Mouse (Mus musculus): Measurements from ENCODE around the gene Nin.
A peak's percentile ranks its signal among the peaks of the same experiment; 100 is the strongest.
"Not testable (repeated sequence)": the region's sequence is repeated elsewhere in the genome, so short reads cannot be mapped to it uniquely, and the experiment has no call there.

Nin gene

DNA sequence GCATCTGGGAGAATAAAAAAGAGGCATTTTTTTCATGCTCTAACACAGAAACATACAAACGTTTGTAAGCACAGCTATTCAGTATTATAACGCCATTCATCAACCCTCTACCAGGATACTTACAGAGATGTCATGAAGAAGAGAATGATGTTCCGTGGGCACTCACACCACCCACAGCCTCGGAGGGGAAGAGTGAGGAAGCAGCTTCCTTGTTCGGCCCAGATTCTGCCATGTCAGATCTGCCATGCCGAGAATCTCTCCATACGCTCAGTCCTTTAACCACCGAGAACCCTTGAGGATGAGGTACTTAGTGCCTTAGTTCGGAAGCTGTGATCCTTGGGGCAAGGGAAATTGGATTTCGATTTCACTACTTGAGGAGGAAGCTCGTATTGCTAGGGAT lies at the start of gene Nin:
Gene Nin, minus strand, starts transcription at position 367 of the 400 bp plus-strand sequence.
- no peak for DNase-seq (ENCODE audit: low read depth)

DNA sequence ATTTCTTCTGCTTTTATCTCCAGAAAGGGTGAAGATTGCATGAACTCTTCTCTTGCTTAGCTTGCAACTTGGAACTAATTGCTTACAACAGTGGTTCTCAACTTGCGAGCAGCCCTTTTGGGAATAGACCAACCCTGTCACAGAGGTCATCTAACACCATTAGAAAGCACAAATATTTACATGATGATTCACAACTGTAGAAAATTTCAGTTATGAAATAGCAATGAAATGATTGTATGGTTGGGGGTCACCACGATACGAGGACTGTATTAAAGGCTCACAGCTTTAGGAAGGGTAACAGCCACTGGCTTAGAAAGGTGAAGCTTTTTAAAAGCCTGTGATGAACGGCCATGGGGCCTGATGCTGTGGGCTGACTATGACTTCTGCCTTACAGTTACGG lies 47.5 kb upstream of the Nin start:
- no peak for DNase-seq (ENCODE audit: low read depth)

DNA sequence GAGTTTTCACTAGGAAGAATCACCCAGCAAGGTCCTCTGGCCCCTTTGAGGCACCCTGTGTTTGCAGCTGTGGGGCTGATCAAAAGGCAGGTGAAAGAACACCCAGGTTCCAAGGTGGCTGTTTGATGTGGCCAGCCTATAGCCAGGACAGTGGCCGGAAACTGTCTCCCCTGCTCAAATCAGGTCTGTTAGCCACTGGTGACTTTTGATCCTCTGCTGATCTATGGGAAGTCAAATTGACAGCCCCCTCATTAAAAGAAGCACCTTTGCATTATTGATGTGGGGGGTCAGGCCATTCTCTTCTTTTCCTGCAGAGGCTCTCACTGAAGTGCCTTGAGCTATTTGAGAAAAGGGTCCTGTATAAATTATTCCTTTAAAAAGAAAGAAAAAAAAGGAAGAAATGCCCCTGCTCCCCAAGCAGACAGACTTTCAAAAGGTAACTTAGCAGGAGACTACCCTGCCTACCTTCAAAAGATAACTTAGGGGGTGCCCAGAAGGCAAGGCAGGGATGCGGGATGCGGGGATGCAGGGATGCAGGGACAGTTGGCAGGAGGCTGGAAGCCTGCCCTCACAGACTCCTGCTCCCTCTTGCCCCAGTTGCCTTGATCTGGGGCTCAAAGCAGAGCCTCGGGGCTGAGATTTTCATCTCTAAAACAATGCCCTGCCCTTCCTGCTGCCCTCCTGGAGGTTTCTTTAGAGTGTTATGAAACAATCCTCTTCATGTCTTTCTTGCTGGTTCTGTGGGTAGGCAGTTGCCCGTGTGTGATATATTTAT lies 44.0 kb upstream of the Nin start:
- no peak for DNase-seq (ENCODE audit: low read depth)

DNA sequence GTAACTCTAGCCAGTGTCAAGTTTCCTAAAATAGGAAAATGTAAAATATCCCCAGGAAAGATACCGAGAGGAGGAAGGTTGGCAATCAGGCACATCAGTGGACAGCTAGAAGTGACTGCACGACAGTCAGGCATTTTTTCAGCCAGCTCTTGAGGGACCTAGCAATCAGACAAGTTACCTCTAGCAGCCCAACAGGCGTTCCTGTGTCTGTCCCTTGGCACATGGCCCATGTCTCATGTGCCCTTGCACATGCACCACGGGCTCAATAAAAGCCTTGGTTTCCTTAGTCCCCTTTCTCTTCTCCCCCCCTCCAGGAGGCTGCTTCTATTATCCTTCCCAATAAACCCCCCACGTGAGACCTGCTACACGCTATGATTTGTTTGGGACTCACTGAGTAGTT lies 42.7 kb upstream of the Nin start:
- no peak for DNase-seq (ENCODE audit: low read depth)

DNA sequence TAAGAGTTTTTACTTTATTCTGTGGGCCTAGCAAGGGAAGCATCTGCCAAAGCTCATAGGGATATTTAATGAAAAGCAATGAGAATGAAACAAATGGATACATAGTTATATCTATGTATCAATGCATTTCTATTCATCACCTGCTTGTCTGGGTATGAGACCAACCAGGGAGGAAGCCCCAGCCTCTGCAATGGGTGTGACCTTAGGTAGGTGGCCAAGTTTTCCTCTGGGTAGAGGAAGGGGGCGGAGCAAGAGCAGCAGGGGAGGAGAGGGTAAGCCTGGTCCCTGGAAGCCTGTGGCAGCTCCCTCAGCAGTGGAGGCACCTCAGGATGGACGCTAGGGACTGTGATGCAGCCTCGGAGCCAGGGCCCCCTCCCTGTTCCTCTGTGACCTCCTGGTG lies 40.3 kb upstream of the Nin start, which contains the start of gene Abhd12b:
Gene Abhd12b, plus strand, starts transcription at position 301 of the 400 bp plus-strand sequence.
- no peak for DNase-seq (ENCODE audit: low read depth)

DNA sequence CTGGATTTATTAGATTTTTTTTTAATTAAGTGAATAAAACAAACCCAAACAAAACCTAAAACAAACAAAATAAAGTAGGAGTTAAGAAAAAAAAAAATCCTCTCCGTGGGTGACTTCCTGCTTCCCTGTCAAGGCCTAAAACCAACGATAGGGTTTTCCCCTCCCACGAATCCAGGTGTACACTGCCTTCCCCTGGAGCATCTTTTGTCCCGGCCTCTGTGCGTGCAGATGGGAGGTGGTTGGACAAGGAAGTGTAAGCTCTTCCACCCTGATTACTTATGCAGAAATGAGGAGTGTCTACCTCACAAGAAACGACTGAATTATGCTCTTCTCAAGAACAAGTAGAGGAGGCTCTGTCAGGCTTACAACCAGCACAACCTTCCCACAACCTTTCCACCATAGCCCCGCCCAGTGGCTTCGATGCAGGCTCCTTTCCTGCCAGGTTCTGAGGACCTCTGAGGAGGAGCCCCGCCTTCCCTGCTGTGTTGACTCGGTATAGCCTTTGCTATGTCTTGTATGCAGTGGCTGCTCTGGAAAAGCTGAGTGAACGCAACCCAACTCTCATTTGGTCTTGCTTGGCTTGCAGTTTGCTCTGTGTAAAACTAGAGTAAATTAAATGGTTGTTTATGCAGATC lies 35.2 kb upstream of the Nin start:
- no peak for DNase-seq (ENCODE audit: low read depth)

DNA sequence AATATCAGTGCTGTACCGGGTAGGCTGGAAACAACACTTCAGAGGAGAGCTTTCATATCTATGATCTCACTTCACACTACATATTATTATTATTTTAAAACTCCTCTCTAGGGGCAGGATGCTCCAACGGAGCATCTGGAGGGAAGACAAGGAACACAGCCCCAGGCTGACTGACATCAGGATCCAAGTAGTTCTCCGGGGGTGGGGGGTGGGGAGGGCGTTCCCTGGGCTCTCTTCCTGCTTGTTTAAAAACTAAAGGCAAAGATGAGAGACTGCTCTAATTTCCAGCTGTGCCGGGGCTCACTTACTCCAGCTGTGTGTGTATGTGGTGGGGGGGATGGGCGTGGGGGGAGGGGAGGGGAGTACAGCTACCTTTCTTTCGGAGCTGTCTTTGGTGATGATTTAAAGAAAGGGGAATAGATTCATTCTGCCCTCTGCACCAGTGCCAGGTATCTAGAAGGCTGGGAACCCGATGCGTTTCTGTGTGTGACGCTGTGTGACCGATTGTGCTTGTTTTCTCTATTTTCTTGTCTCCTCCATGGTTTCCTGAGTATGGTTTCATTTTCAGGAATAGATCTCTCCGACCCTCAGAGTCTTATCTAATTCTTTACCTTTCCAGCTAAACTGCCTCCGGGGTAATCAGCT lies 34.6 kb upstream of the Nin start:
- DNase-seq (ENCODE audit: low read depth) = no peak

DNA sequence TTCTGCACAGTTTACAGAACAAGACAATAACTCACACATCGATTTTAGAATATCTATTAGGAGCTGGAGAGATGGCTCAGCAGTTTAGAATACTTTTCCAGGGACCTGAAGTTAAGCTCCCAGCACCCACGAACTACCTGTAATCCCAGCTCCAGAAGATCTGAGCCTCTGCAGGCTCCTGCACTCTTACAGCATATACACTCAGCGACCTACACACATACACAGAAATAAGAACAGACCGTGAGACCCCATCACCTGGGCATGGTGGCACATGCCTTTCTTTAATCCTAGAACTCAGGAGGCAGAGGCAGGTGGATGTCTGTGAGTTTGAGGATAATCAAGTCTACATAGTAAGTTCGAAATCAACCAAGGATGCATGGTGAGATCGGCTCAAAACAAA lies 32.1 kb upstream of the Nin start:
- DNase-seq (ENCODE audit: low read depth) = no peak

DNA sequence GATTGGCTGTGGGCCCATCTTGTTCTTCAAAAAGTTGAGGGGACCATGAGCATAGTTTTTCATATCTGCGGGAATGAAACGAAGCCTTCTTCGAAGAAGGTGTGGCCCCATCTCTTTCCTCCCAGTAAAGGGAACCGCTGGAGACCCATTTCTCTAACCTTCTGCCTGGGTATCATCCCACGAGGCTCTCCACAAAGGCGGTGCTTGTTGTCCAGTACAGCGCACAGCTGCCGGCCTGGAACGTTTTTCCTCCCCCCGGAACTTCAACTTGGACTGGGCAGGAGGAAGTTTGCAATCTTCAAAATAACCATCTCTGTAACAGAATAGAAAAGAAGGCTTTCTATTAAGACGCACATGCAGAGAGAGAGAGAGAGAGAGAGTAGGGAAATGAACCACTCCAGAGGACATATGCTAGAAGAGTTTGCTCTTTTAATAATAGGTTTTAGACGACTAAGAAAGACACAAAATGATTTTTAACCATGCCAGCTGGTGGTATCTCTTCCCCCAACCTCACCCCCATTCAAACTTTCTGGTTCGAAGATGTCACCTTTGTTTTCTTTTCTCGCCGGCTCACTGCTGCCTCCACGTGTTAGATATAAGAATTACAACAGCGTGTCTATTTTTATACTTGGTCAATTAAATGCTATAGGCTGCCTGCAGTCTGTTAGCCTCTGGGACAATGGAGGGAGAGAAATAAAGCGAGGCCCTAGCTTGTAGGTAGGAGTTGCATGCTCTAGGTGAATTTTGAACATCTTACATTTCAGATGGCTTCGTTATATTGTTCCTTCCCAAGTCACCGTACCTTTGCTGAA lies 31.3 kb upstream of the Nin start:
- peak; percentile 16 for DNase-seq (ENCODE audit: low read depth)

DNA sequence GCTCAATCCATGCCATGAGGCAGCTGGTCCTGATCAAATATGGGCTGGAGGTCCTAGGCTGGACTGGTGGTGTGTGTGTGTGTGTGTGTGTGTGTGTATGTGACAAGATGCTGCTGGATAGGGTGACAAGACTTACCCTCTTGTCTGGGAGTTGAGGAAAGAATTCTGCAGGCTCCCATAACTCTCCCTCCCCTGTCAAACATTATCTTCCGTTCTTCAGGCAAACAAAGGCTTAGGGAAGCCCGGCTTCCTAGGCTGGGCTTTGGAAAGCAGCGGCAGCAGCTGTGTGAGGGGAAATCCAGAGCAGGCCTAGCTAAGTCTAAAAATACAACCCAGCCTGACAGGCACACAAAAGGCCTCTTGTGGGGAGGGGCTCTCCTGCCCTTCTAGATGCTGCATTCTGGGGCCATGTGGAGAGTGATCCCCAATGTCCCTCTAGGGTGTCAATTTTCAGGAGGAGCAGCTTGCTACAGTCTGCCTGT lies 30.6 kb upstream of the Nin start:
- DNase-seq (ENCODE audit: low read depth) = not testable (repeated sequence)

DNA sequence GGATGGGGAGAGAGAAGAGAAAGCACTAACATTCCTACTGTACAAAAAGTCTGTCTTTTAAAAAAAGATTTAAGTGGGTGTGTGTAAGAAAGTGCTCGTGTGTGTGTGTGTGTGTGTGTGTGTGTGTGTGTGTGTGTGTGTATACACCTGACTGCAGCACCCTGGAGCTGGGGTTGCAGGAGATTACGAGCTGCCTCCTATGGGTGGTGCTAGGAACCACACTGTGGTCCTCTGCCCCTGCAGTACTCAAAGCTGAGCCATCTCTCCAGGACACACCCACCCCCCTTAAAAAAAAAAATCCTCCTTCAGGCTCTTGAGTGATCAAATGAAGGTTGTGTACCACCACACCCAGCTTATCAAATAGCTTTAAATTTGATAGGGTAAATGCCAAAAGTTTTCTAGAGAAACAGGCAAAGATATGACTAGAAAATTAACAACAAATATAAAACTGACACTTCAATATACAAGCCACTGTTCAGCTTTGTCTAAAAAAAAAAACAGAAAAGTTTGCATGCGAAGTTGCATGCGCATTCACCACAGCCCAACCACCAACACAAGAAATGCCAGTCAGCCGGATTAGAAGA lies 27.6 kb upstream of the Nin start:
- no peak for DNase-seq (ENCODE audit: low read depth)

DNA sequence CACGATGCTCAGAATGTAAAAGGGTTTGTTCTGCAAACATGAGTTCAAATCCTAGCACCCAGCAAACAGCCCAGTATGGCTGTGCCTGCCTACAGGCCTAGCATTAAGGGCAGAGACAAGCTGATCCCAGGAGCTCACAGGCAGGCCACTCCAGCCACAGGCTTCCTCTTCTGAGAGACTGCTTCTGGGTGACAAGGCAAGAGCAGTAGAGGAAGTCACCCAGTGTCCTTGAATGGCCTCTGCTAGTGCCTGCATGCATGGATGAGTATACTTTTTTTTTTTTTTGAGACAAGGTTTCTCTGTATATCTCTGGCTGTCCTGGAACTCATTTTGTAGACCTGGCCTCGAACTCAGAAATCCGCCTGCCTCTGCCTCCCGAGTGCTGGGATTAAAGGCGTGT lies 27.0 kb upstream of the Nin start:
- DNase-seq (ENCODE audit: low read depth) = no peak

DNA sequence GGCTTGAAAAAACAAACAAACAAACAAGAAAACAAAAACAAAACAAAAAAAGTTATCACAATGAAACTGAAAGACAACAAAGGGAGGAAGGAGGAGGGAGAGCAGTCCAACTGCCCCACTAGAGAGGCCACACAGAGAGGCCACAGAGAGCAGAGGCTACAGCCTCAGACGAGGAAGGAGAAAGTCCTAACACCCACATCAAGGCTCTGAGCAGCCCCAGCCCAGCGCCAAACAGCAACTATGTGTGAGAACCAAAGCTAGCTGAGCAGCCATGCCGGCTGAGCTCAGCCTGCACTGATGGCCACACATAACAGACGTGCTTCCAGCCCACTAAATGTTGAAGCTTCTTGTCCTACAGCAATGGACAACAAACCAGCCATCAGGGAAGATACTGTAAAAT lies 26.4 kb upstream of the Nin start:
- DNase-seq (ENCODE audit: low read depth) = no peak

DNA sequence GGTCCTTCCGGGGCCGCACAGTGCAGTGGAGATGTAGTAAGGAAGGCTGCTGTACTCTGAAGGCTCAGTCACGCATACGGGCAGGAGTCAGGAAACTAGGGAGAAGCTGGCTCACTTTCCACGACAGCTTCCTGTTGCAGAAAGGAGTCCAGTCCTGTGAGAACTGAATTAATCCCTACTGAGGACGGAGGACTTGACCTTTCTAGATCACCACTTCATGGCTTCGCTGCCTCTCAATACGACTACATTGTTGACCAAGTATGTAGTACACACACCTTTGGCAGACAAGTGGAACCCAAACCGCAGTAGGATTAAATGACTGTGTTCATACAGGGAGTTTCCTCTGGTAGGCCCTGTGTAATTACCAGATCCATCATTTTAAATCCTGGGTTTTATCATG lies 24.1 kb upstream of the Nin start:
- no peak for DNase-seq (ENCODE audit: low read depth)

DNA sequence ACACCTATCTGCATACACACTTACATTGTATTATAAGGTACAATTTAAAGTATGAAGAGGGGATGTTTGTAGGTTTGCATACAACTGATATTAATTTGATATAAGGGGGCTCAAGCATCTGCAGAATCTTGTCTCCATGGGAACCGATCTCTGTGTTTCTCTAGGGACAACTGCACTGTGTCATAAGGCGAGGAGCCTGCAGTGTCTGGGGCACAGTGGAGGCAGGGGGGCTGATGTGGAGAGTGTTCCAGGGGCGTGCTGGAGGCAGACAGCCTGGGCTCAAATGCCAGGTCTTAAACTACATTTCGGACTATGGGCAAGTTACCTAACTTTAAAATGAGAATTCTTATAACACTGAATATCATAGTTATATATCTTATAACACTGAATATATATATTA lies 23.6 kb upstream of the Nin start:
- DNase-seq (ENCODE audit: low read depth) = no peak

DNA sequence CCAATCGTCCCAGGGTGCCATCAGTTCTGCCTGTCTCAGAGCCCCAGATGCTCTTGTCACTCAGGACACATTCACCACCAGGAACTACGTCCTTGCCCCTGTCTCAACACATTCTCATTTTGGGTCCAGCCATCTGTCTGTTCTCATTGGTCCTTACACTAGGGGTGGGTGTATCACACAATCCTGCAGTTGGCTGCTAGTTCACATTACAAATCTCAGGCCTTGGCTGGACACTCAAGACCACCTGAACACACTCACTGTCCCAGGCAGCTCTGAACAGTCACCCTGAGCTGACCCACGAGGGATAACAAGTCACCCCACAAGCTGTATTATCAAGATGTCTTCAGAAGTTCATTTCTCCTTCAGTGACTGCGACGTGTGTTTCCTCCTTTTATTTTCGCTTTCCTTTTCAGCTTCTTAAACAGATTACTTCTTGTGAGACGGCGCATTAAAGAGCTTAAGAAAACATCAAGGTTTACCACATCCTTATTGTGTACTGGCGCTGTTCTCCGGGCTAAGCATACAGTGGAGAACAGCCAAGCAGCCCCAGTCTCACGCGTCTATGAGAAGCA lies 22.8 kb upstream of the Nin start:
- no peak for DNase-seq (ENCODE audit: low read depth)

DNA sequence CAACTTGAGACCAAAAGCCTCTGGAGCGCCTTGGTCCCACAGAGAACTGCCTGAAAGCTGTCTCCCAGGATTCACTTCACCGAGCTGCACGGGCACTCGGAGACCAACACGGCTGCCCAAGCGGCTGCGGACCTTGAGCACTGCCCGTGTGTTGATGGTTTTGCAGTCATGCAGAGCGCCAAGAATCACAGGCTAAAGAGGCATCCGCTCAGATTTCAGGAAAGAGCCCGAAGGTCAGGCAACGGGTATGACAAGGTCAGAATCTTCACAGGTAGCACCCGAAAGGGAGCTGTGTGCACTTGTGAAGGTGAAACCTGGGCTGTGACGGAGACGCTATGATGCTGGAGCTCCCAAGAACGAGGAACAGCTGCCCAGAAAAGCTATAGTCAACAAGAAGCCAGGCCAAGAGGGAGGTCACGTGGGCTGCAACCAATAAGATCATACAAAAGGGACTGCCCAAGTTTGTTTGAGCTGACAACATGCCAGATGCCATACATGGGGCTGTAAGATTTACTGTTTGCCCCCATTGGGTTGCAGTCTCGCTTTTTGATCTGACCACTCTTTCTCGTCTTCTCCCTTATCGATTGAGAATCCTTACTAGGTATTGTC lies 21.2 kb upstream of the Nin start:
- DNase-seq (ENCODE audit: low read depth) = no peak

DNA sequence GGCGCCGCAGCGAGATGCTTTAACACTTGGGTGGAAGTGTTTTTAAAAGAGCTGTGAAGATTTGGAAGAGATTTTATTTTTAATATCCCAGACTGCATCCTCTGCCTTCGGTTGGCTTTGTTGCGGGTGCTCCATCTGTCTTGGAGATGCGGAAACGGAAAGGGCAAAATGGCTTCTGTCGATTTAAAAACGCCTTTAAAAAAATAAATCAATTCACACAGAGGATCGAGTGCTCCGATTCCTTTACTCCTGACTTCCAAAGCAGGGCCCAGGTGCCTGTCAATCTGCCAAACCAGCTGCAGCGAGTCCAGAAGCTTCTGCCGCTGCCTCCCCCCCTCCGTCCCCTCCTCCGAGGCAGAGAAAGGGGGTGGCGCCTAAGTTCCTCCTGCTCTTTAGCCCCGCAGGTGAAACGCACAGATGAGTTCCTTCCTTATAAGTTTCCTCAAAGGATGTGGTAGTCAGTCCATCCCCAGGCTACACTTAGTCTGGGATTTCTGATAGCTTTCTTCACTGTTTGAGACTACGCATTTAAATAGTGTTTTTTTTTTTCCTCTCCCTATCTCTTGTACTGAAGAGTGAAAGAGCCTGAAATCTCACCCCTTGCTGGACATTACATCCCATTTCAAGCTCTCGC lies 17.6 kb upstream of the Nin start:
- DNase-seq (ENCODE audit: low read depth) = no peak

DNA sequence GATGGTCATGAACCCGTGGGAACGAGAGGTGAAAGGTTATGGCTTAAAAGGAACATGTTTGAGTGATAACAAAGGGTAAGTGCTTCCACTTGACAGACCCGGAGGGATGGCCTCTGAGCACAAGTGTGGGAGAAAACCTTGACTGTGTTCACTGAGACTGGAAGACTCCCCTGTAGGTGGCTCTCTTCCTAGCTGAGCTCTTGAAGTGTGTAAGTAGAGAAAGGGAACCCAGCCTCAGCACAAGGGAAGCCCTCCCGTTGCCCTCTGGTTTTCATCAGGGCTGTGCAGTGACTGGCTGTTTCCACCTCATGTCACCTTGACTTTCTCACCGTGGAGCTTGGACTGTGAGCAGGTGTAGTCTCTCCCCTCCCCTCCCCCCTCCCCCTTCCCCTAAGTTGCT lies 15.6 kb upstream of the Nin start:
- DNase-seq (ENCODE audit: low read depth) = no peak

DNA sequence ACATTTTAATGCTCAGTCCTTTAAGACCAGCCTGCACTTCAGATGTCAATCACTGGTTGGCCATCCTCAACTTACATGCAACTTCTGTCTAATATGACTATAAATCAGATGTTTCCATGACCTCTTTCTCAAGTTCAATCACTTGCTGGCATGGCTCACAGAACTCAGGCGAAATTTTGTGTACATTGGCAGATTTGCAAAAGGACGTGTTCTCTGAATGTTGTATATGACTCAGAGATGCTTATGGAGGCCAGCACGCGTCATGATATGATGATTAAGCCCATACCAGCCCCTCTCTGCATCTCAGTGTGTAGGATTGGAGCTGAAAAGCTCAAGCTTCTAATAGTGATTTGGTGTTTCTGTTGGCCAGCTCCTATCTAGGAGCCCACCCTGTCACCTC lies 13.1 kb upstream of the Nin start:
- DNase-seq (ENCODE audit: low read depth) = peak; percentile 20

DNA sequence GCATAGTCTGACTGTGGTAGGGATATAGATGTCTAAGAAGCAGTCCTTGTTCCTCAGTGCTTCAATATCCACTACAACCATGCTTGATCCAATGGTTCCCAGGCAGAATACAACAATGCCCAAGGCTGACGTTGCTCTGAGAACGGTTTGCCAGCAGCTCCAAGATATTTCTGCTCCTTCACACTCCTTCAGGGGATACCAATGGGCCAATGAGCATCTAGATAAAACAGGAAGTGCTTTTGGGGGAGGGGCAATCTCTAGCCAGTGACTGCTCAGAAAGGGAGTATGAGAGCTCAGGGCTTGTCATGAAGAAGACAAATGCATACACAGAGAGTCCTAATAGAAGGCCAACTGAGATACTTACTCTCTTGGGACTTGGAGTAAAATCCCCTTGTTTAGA lies 6.0 kb upstream of the Nin start:
- no peak for DNase-seq (ENCODE audit: low read depth)
